Mouse (Mus musculus) kidney, embryonic 16.5 days (tissue): ENCODE measurements around the gene Dapl1. TPM values are rescaled to one million over a fixed set of nuclear protein-coding genes. Genes with fewer than 3 reads are reported as not detected.

ENCODE experiments used
- ATAC-seq: fragments of 200-750 bp; cut with Nextera tagmentation; 2 replicates; pipeline ENCODE4 v1.8.0; 2017; ENCODE audit warnings: moderate TSS enrichment; ENCODE audit not compliant: low FRiP score, low TSS enrichment
- H3K27ac ChIP-seq: fragments of 300-500 bp; sonication (generic); 2 replicates; pipeline ENCODE4 v1.5.1; 2014; ENCODE audit warnings: low read length
- H3K27me3 ChIP-seq: fragments of 300-500 bp; sonication (generic); 2 replicates; pipeline ENCODE4 v1.6.1; 2014; ENCODE audit warnings: low read length, control low read depth, mixed read lengths; ENCODE audit not compliant: insufficient read depth
- H3K36me3 ChIP-seq: fragments of 300-500 bp; sonication (generic); 2 replicates; pipeline ENCODE4 v1.6.1; 2014; ENCODE audit warnings: low read length, control low read depth, mixed read lengths; ENCODE audit not compliant: insufficient read depth
- H3K4me1 ChIP-seq: fragments of 300-500 bp; sonication (generic); 2 replicates; pipeline ENCODE4 v1.6.1; 2014; ENCODE audit warnings: low read length, control low read depth, mixed read lengths; ENCODE audit not compliant: insufficient read depth
- H3K4me2 ChIP-seq: fragments of 300-500 bp; sonication (generic); replicated peaks from 2 replicates; pipeline ENCODE4 v1.6.1; 2014; ENCODE audit warnings: low read depth, low read length
- H3K4me3 ChIP-seq: fragments of 300-500 bp; sonication (generic); 2 replicates; pipeline ENCODE4 v1.5.1; 2014; ENCODE audit warnings: mild to moderate bottlenecking, low read length
- H3K9ac ChIP-seq: fragments of 300-500 bp; sonication (generic); replicated peaks from 2 replicates; pipeline ENCODE4 v1.6.1; 2014; ENCODE audit warnings: low read length
- H3K9me3 ChIP-seq: fragments of 300-500 bp; sonication (generic); 2 replicates; pipeline ENCODE4 v1.6.1; 2016; ENCODE audit warnings: low read length, control low read depth
- WGBS: fragments of 180-500 bp; shearing (Covaris S2); extraction: QIAGEN DNeasy Blood & Tissue Kit; methylation state at CpG from one replicate; pipeline ENCODE4 v1.1.7; 2014; 5-methylcytosine and 5-hydroxymethylcytosine counted together
- polyA plus RNA-seq: library from polyadenylated mRNA; unstranded; fragments of >200 nt; fragmentation: Nextera tagmentation; extraction: Ambion mirVana; gene quantifications from 2 replicates; pipeline ENCODE4 v1.2.1, GENCODE M21; 2015

Dapl1 gene
- polyA plus RNA-seq, 1 experiment from 2014 or later, result 4.6 TPM

- H3K36me3 ChIP-seq, result no peaks in the 10 kb centered on the region
- no peak overlapping the region for H3K4me2 ChIP-seq
- no peak for ATAC-seq
- 67% methylated on average over 4 of the region's 4 CpGs for WGBS
- H3K9me3 ChIP-seq, result no peaks in the 10 kb centered on the region
- no peak overlapping the region for H3K27ac ChIP-seq
- H3K9ac ChIP-seq, result no peak overlapping the region
- H3K27me3 ChIP-seq, result no peaks in the 10 kb centered on the region
- H3K4me3 ChIP-seq, result no peak overlapping the region
- H3K4me1 ChIP-seq, result no peaks in the 10 kb centered on the region
Measured at GRCm38 (mm10) chr2:59448921-59449320, 35.5 kb upstream of the Dapl1 start.

GRCm38 (mm10) chr2:59451675-59452074 is 32.8 kb upstream of the Dapl1 start:
- H3K9ac ChIP-seq, result no peak overlapping the region
- no peak overlapping the region for H3K4me3 ChIP-seq
- no peaks in the 10 kb centered on the region for H3K4me1 ChIP-seq
- H3K36me3 ChIP-seq, result no peaks in the 10 kb centered on the region
- H3K9me3 ChIP-seq, result no peaks in the 10 kb centered on the region
- H3K27me3 ChIP-seq, result no peaks in the 10 kb centered on the region
- WGBS, result 52% methylated on average over 2 of the region's 2 CpGs
- no peak overlapping the region for H3K4me2 ChIP-seq
- H3K27ac ChIP-seq, result no peak overlapping the region
- ATAC-seq, result no peak

- no peaks in the 10 kb centered on the region for H3K4me1 ChIP-seq
- H3K36me3 ChIP-seq, result no peaks in the 10 kb centered on the region
- H3K9ac ChIP-seq, result no peak overlapping the region
- WGBS, result 72% methylated on average over 3 of the region's 3 CpGs
- H3K27ac ChIP-seq, result no peak overlapping the region
- no peak overlapping the region for H3K4me3 ChIP-seq
- H3K9me3 ChIP-seq, result no peaks in the 10 kb centered on the region
- H3K4me2 ChIP-seq, result no peak overlapping the region
- no peaks in the 10 kb centered on the region for H3K27me3 ChIP-seq
- ATAC-seq, result 0 out of 2 replicates have a peak, but pooled peaks have one; percentile 31
Measured at GRCm38 (mm10) chr2:59452102-59452501, 32.4 kb upstream of the Dapl1 start.

- H3K4me2 ChIP-seq, result no peak overlapping the region
- ATAC-seq, result no peak
- 0 out of 2 replicates have a peak, but pooled peaks cover 4% of the 10 kb centered on the region for H3K9me3 ChIP-seq
- H3K9ac ChIP-seq, result no peak overlapping the region
- no peaks in the 10 kb centered on the region for H3K4me1 ChIP-seq
- H3K27me3 ChIP-seq, result no peaks in the 10 kb centered on the region
- 84% methylated on average over 6 of the region's 6 CpGs for WGBS
- H3K36me3 ChIP-seq, result no peaks in the 10 kb centered on the region
- H3K4me3 ChIP-seq, result no peak overlapping the region
- no peak overlapping the region for H3K27ac ChIP-seq
Measured at GRCm38 (mm10) chr2:59462086-59462485, 22.4 kb upstream of the Dapl1 start.

- 59% methylated on average over 12 of the region's 12 CpGs for WGBS
- no peak for ATAC-seq
- H3K9me3 ChIP-seq, result 0 out of 2 replicates have a peak, but pooled peaks cover 4% of the 10 kb centered on the region
- H3K4me1 ChIP-seq, result no peaks in the 10 kb centered on the region
- no peak overlapping the region for H3K9ac ChIP-seq
- H3K27me3 ChIP-seq, result no peaks in the 10 kb centered on the region
- no peak overlapping the region for H3K4me2 ChIP-seq
- H3K36me3 ChIP-seq, result no peaks in the 10 kb centered on the region
- H3K27ac ChIP-seq, result no peak overlapping the region
- H3K4me3 ChIP-seq, result no peak overlapping the region
Measured at GRCm38 (mm10) chr2:59463428-59464182, 20.8 kb upstream of the Dapl1 start.

- Histone ChIP-seq H3K27ac (no peak overlapping the region), H3K4me2 (no peak overlapping the region), H3K4me1 (no peaks in the 10 kb centered on the region), H3K9me3 (no peaks in the 10 kb centered on the region), H3K4me3 (no peak overlapping the region), H3K9ac (no peak overlapping the region), H3K36me3 (no peaks in the 10 kb centered on the region), H3K27me3 (no peaks in the 10 kb centered on the region)
- WGBS, result 80% methylated on average over 5 of the region's 5 CpGs
- no peak for ATAC-seq
Measured at GRCm38 (mm10) chr2:59465671-59466070, 18.8 kb upstream of the Dapl1 start.

- ATAC-seq, result no peak
- Histone ChIP-seq H3K9ac (no peak overlapping the region), H3K4me2 (no peak overlapping the region), H3K9me3 (no peaks in the 10 kb centered on the region), H3K36me3 (no peaks in the 10 kb centered on the region), H3K4me3 (no peak overlapping the region), H3K27ac (no peak overlapping the region), H3K4me1 (0 out of 2 replicates have a peak, but pooled peaks cover 4% of the 10 kb centered on the region), H3K27me3 (no peaks in the 10 kb centered on the region)
- 78% methylated on average over 5 of the region's 5 CpGs for WGBS
Measured at GRCm38 (mm10) chr2:59466358-59466757, 18.1 kb upstream of the Dapl1 start.

- no peaks in the 10 kb centered on the region for H3K36me3 ChIP-seq
- no peak overlapping the region for H3K9ac ChIP-seq
- no peaks in the 10 kb centered on the region for H3K9me3 ChIP-seq
- H3K4me2 ChIP-seq, result no peak overlapping the region
- no peaks in the 10 kb centered on the region for H3K27me3 ChIP-seq
- H3K4me1 ChIP-seq, result 0 out of 2 replicates have a peak, but pooled peaks cover 6% of the 10 kb centered on the region
- no peak for ATAC-seq
- WGBS, result 51% methylated on average over 4 of the region's 4 CpGs
- no peak overlapping the region for H3K4me3 ChIP-seq
- H3K27ac ChIP-seq, result no peak overlapping the region
Measured at GRCm38 (mm10) chr2:59467085-59467484, 17.4 kb upstream of the Dapl1 start.

- Histone ChIP-seq H3K4me3 (no peak overlapping the region), H3K9ac (no peak overlapping the region), H3K9me3 (no peaks in the 10 kb centered on the region), H3K27ac (no peak overlapping the region), H3K36me3 (no peaks in the 10 kb centered on the region), H3K27me3 (no peaks in the 10 kb centered on the region), H3K4me2 (no peak overlapping the region), H3K4me1 (0 out of 2 replicates have a peak, but pooled peaks cover 6% of the 10 kb centered on the region)
- ATAC-seq, result no peak
- WGBS, result 86% methylated on average over 6 of the region's 6 CpGs
Measured at GRCm38 (mm10) chr2:59467976-59468375, 16.5 kb upstream of the Dapl1 start.

- no peak overlapping the region for H3K27ac ChIP-seq
- ATAC-seq, result no peak
- no peak overlapping the region for H3K4me2 ChIP-seq
- 68% methylated on average over 8 of the region's 8 CpGs for WGBS
- no peak overlapping the region for H3K9ac ChIP-seq
- H3K9me3 ChIP-seq, result no peaks in the 10 kb centered on the region
- H3K4me3 ChIP-seq, result no peak overlapping the region
- H3K4me1 ChIP-seq, result 0 out of 2 replicates have a peak, but pooled peaks cover 6% of the 10 kb centered on the region
- no peaks in the 10 kb centered on the region for H3K36me3 ChIP-seq
- H3K27me3 ChIP-seq, result no peaks in the 10 kb centered on the region
Measured at GRCm38 (mm10) chr2:59469590-59470245, 14.7 kb upstream of the Dapl1 start.
